Mouse (Mus musculus) ovary, postnatal 10 days (tissue): ENCODE results near the gene Hes6.
A peak's percentile ranks its signal among the peaks of the same experiment; 100 is the strongest.

ENCODE experiments used
- DNase-seq: peaks from one replicate; pipeline ENCODE4 v3.0.0; 2022; ENCODE audit warnings: low spot score

Hes6 gene

DNA sequence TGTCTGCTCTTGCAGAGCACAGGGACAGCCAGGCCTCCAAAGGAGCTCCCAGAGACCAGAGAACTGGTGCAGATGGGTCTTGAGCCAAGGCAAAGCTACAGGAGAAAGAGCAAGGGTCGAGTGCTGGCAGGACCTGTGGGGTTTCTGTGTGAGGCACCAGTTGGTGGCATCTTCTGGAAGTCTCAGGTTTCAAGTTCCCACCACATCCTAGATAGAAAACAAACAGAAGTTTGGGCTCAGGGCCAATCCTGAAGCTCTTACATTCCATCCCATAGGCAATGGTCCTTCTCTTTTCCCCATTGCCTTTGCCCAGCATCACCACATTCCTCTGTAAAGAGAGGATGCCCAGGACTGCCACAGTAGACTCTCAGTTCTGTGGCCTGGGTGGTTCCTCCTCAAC lies 8.9 kb downstream of the Hes6 start:
- DNase-seq = no peak

DNA sequence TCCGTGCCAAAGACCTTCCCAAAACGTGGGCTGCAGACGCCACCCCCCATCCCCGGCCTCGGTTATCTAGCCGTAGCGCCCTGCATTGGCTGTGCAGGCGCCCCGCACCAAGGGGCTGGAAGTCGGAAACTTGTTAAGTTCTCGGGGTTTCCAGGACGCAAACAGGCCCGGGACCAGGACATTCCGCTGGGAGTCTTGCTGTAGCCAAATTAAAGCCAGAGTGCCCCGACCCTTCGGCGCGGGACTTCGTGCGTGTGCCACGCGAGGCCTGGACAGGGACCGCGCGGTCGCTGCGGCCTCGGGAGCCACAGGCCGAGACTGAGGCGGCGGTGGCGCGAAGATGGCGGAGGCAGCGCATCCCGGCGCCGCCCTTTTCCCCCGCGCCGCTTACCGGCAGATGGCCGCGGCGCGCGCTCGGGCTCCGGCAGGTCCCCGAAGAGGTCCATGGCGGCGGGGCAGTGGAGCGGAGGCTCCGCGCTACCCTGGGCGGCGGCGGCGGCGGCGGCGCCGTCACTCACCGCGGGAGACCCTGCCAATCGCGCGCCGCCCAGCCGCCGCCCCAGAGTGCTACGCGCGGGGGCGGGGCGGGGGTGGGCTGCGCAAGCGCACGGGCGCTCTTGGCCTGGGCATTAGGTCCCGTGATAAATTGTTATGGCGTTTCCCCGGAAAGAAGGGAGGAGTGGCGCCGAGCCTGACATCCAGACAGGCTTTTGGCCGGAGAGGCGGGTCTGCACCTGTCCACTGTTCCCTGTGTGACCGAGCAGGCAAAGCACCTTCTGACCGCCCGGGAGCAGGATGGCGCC lies 15.4 kb downstream of the Hes6 start, which contains the start of gene Ilkap:
Gene Ilkap, minus strand, starts transcription at position 556 of the 803 bp plus-strand sequence.
- DNase-seq = peak; percentile 49

DNA sequence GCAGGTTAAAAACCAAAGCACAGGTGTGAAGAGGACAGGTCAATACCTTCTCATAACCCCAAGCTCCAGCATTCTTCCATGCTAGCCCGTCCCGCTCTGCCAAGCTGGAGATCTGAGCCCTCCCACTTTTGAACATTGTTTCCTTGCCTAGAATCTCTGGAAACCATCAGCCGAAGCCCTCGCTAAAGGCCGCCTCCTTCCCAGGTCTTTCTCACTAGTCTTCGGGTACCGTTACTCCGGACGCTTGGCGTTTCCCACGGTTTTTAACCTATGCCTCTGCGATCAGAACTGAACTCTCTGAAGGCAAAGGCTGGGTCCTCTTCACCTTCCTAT lies 15.9 kb downstream of the Hes6 start:
- DNase-seq = peak; percentile 9

DNA sequence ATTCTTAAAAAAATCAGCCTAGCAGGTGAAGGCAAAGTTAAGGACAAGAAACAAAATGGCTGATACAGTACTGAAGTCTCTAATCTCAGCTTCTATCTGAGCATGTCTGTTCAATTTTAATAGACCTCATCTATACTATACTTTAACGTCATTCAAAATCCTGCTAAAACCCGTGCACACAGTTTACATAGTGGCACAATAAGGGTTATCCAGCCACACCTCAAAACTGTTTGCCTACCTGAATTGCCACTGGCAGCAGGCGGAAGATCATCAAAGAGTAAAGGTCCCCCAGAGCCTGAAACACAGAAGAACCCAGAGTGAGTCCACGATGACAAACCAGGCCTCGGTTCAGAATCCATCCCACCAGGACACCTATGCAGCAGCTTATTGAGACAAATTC lies 23.5 kb downstream of the Hes6 start:
- no peak for DNase-seq

DNA sequence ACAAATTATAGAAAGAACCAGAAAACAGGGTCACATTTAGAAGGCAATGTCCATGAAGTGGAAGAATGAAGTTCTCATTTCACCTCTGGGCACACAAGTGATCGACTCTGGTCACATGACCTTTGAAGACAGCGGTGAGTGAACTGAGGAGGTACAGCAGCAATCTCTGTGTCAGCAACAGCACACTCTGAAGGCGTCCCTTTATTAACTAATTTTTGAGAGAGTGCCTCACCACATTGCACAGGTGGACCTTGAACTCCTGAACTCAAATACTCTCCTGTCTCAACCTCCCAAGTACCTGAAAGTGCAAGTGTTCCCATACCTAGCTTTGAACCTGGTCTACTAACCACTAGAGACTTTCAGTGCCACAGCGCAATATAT lies 32.8 kb downstream of the Hes6 start:
- DNase-seq = no peak

DNA sequence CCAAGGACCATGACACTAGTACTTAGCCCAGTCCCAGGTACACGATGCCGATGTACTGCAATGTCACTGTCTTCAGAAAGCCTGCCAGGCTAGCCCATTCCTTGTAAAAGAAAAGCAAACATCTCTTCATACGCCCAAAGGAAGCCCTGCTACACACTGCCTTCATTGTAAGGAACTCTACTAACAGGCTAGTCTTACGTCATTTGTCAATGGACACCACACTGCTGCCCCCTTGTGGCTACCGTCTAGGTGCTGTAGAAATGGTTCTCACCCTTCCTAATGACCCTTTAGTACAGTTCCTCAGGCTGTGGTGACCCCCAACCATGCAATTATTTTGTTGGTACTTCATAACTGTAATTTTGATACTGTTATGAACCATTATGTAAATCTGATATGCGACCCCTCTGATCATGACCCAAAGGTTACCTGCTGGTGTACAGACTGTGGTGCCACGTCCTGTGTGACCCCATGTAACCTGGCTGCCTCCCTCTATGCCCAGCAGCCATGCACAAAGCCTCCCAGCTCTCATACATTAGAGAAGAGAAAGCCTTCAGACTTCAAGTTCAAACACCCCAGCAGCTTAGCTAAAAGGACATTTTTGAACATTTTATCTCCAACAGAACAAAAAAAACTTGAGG lies 33.3 kb downstream of the Hes6 start:
- peak; percentile 31 for DNase-seq

DNA sequence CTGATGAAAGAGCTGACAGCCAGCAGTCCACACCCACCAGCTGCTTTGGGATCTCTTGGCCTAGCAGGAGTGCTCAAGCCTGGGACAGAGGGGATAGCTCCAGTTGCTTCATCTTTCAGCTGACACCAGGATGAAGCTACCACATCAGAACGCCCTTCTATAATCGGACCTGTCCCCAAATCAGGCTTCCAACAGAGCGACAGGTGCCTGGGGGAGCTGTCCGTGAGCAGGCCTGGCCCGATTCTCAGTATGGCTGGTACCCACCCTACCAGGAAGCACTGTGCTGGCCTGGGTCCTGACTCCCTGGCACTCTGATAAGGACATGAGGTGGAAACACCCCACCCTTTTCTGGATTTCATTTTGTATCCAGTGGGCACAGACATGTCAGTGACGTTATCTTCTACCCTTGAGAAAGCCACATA lies 40.4 kb downstream of the Hes6 start:
- DNase-seq = no peak

DNA sequence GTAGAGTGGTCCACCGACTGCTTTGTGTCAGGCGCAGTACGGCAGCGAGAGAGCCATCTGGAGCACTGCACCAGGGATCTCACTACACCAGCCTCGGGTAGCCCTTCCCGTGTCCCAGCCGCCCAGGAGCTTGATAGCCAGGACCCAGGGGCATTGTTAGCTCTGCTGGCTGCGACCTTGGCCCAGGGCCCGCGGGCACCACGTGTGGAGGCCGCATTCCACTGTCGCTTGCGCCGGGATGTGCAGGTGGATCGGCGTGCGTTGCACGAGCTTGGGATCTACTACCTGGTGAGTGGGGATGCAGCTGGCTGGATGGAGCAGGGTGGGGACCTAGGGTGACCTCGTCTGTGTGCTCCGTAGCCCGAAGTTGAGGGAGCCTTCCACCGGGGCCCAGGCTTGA lies 43.8 kb downstream of the Hes6 start:
- DNase-seq = no peak

DNA sequence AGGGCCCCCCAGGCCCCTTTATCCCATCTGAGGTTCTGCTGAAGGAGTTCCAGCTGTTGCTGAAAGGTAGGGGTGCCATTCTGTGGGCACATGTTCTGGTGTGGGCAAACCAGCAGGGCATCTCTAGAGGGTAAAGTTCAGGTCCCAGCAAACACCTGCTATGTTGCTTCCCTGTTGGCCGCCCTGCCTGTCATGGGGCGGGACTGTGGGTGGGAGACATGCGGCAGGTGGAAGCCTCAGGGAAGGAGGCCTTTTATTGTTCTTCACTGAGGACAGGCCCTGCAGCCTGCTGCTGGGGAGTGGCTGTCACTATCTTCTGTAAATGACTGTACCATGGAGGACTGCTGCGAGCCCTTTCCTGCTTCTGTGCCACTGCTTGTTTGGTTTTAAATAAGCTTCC lies 44.4 kb downstream of the Hes6 start:
- DNase-seq = no peak

DNA sequence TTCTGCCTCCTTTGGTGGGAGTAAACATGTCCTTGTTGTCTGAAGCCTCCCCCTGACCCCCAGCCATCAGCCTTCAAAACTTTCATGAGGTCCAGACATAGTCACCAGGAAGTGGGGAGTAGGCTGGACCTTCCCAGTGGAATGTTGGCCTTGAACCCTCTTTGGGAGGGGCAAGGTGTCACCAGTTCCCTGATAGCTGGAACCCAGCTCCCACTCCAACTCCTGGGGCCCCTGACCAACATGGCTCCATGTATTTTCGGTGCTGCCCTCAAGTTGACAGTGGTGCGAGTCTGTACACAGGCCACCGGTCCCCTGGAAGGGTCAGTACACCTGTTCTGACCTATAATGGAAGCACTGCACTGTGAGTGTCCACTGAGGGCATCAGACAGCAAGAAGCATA lies 46.5 kb downstream of the Hes6 start:
- no peak for DNase-seq

DNA sequence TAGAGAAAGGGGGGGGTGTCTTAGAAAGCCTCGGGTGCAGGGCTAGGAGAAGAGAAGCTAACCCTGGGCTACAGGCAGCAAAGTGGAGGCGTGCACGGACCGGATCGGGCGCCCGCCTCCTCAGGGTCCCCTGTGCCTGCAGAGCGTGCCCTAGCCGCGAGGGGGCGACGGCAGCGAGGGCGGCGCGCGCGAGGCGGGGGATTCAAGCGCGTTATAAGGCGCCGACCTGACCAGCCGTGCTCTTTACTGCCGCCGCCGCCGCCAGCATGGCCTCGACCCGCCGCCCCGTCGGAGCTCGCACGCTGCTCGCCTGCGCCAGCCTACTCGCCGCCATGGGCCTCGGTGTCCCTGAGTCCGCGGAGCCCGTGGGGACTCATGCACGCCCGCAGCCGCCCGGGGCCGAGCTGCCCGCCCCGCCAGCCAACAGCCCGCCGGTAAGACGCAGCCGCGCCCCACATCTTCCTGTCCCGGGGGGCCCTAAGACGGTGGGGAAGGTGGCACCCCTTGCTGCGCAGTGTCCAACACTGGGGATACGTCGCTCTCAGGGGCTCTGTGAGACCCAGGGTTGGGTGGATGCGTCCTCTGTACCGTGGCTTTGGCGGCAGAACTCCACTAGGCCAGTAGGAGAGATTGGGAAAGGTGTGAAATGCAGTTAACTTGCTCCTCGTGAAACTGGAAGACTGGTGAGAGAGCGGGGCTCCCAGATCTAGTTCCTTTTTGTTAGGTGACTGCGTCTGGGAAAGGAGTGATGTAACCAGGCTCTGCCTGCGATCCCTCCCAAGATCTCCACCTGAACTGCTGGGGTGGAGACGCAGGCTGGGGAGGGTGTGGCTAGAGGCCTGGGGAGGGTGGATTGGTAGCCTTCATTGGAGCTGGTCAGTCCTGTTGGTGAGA lies 47.4 kb downstream of the Hes6 start, which contains the start of gene Erfe:
Gene Erfe, plus strand, starts transcription at position 216 of the 894 bp plus-strand sequence.
- DNase-seq = peak; percentile 43

DNA sequence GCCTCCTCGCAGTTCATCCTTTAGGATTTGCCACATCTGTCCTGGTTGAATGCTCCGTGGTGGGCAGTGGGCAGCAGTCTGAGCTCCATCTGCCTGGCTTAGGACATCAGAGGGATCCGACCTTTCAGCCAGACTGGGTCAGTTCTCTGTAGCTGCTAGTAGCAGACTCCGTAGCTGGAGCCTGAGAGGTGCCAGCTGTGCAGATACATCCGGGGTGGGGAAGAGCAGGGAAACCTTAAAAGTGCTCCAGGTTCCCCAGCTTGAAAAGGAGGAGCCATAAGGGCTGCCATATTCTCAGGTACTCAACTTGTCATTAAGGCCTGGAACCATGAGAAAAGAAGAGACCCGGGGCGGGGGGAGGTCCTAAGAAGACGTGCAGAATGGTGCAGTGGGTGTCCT lies 48.0 kb downstream of the Hes6 start:
- no peak for DNase-seq

DNA sequence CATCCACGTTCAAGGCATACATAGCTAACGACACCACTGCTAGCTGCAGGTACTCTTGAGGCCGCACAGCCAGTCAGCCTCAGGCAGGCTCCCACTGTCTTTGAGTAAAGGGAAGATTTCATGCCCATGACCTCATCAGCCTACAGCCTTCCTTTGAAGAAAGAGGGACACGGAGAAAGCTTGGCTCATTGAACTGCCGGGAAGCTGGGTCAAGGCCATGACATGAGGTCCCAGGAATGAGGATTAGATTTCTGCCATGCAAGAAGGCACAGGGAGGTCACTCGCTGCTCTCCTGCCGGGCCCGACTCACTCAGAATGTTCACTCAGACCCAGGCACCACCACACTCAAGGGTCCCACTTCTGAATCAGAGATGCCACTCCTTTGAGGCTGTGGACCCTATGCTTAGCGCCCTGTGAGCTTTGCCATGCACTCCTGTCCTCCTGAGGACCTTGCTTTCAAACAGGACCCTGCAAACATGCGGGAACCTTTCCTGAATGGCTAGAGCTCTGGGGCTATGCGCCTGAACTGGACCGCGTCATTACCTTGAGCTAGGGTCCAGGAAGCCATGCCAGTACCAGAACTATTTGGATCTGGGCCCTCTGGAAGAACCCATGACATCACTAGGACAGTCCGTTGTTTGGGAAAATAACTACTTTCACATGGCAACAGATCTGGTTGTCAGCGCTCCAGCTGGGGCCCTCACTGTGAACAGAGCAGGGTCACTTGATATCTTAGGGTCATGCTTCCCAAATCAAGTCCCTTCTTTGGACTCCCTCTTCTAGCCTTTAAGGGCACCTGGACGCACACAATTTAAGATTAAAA lies 48.8 kb downstream of the Hes6 start:
- no peak for DNase-seq

DNA sequence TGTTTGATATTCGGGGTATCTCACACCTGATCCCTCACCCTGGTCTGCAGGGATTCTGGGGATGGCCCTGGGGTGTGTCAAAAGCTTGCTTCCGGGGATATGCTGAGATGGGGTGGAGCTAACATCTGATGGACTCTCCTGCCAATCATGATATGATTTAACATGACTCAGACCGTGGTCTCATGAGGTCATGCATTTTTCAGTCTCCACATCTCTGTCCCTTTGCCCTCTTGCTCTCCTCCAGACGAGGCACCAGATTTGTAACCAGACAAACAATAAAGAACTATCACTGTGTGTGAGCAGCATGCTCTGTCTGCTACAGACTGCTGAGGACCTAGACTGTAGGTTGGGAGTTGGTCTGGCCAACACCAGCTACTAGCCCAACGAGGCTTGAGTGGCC lies 51.7 kb downstream of the Hes6 start:
- DNase-seq = no peak
